Mouse (Mus musculus) megakaryocyte-erythroid progenitor cell, adult 5-6 weeks (primary cell): ENCODE data around the gene Tnk2. TPM values are rescaled to one million over a fixed set of nuclear protein-coding genes. Genes with fewer than 3 reads are reported as not detected.

ENCODE experiments used
- ATAC-seq: replicated peaks from 2 replicates; pipeline ENCODE4 v1.8.0; 2016; ENCODE audit warnings: mild to moderate bottlenecking, inconsistent platforms; ENCODE audit not compliant: severe bottlenecking, poor library complexity, low FRiP score, low TSS enrichment
- total RNA-seq, 2 experiments: library from RNA; stranded (forward) in 1 of 2; stranded (reverse) in 1 of 2; fragments of 200-1000, 215-1000 nt in 1 of 2; fragments of >200 nt in 1 of 2; fragmentation: Nextera tagmentation in 1 of 2; gene quantifications; 2 replicates each; pipeline ENCODE4 v1.2.3; 2014 to 2017

Gene Tnk2
- total RNA-seq, 2 experiments from 2014 or later, result 27.7 to 45.7 TPM

- ATAC-seq, result no peak
These were observed 27.7 kb downstream of the Tnk2 start for GRCm38 (mm10) chr16:32671206-32671887.

- ATAC-seq, result no peak
These were observed 28.6 kb downstream of the Tnk2 start for GRCm38 (mm10) chr16:32672250-32672649.

GRCm38 (mm10) chr16:32672861-32673560 is 29.3 kb downstream of the Tnk2 start:
- ATAC-seq, result no peak

- ATAC-seq, result no peak
These were observed 30.6 kb downstream of the Tnk2 start for GRCm38 (mm10) chr16:32674121-32674740.

GRCm38 (mm10) chr16:32677040-32677700 is 33.5 kb downstream of the Tnk2 start:
- ATAC-seq, result no peak

- no peak for ATAC-seq
These were observed 34.2 kb downstream of the Tnk2 start for GRCm38 (mm10) chr16:32677903-32678302.

- no peak for ATAC-seq
These were observed 35.1 kb downstream of the Tnk2 start for GRCm38 (mm10) chr16:32678812-32679211.

GRCm38 (mm10) chr16:32679976-32680375 is 36.3 kb downstream of the Tnk2 start:
- no peak for ATAC-seq

- ATAC-seq, result no peak
These were observed 37.1 kb downstream of the Tnk2 start for GRCm38 (mm10) chr16:32680806-32681205.

- ATAC-seq, result peak; percentile 56; the same call in 1 of the 2 replicates
These were observed 38.5 kb downstream of the Tnk2 start for GRCm38 (mm10) chr16:32682194-32682593.

- no peak for ATAC-seq
These were observed 39.2 kb downstream of the Tnk2 start for GRCm38 (mm10) chr16:32682841-32683240.

GRCm38 (mm10) chr16:32683343-32683742 is 39.7 kb downstream of the Tnk2 start:
- ATAC-seq, result peak; percentile 70

- no peak for ATAC-seq
These were observed 41.7 kb downstream of the Tnk2 start for GRCm38 (mm10) chr16:32685405-32685804.

GRCm38 (mm10) chr16:32685998-32686397 is 42.3 kb downstream of the Tnk2 start:
- ATAC-seq, result no peak

- peak; percentile 54; the same call in 1 of the 2 replicates for ATAC-seq
These were observed 43.5 kb downstream of the Tnk2 start for GRCm38 (mm10) chr16:32687221-32687620.

- no peak for ATAC-seq
These were observed 45.1 kb downstream of the Tnk2 start for GRCm38 (mm10) chr16:32688770-32689169.

- peak; percentile 60; the same call in 1 of the 2 replicates for ATAC-seq
These were observed 45.8 kb downstream of the Tnk2 start for GRCm38 (mm10) chr16:32689501-32689900.

GRCm38 (mm10) chr16:32696841-32697464 is 53.3 kb downstream of the Tnk2 start:
- peak; percentile 58; the same call in 1 of the 2 replicates for ATAC-seq

GRCm38 (mm10) chr16:32697665-32698446 is 54.2 kb downstream of the Tnk2 start:
- ATAC-seq, result 0 out of 2 replicates have a peak, but pooled peaks have one; percentile 32
